Mouse (Mus musculus) lung, postnatal 0 days (tissue): ENCODE results near the gene Brd3os. TPM values are rescaled to one million over a fixed set of nuclear protein-coding genes. Genes with fewer than 3 reads are reported as not detected.

ENCODE experiments used
- ATAC-seq: fragments of 200-750 bp; cut with Nextera tagmentation; 2 replicates; pipeline ENCODE4 v1.8.0; 2017; ENCODE audit warnings: moderate library complexity
- DNase-seq: peaks from one replicate; pipeline ENCODE4 v3.0.0-alpha.2; 2016; ENCODE audit warnings: low spot score
- H3K27ac ChIP-seq: fragments of 300-500 bp; sonication (generic); 2 replicates; pipeline ENCODE4 v1.5.1; 2014; ENCODE audit warnings: antibody characterized with exemption, mild to moderate bottlenecking, low read length, mixed read lengths
- H3K27me3 ChIP-seq: fragments of 300-500 bp; sonication (generic); replicated peaks from 2 replicates; pipeline ENCODE4 v1.6.1; 2014; ENCODE audit warnings: low read length, mixed read lengths; ENCODE audit not compliant: insufficient read depth
- H3K36me3 ChIP-seq: fragments of 300-500 bp; sonication (generic); 2 replicates; pipeline ENCODE4 v1.6.1; 2014; ENCODE audit warnings: low read length, mixed read lengths; ENCODE audit not compliant: insufficient read depth
- H3K4me1 ChIP-seq: fragments of 300-500 bp; sonication (generic); 2 replicates; pipeline ENCODE4 v1.6.1; 2014; ENCODE audit warnings: antibody characterized with exemption, low read depth, low read length, mixed read lengths; ENCODE audit not compliant: insufficient read depth
- H3K4me2 ChIP-seq: fragments of 300-500 bp; sonication (generic); replicated peaks from 2 replicates; pipeline ENCODE4 v1.6.1; 2014; ENCODE audit warnings: low read depth, mild to moderate bottlenecking, low read length, moderate library complexity, mixed read lengths
- H3K4me3 ChIP-seq: fragments of 300-500 bp; sonication (generic); 2 replicates; pipeline ENCODE4 v1.5.1; 2014; ENCODE audit warnings: low read depth, low read length
- H3K9ac ChIP-seq: fragments of 300-500 bp; sonication (generic); replicated peaks from 2 replicates; pipeline ENCODE4 v1.6.1; 2014; ENCODE audit warnings: low read depth, mild to moderate bottlenecking
- H3K9me3 ChIP-seq: fragments of 300-500 bp; sonication (generic); 2 replicates; pipeline ENCODE4 v1.6.1; 2016; ENCODE audit warnings: low read length, mixed read lengths
- CTCF ChIP-seq: IDR thresholded peaks from 2 replicates; pipeline ENCODE4 v1.5.1; 2016; ENCODE audit warnings: antibody characterized with exemption, mild to moderate bottlenecking
- EP300 ChIP-seq: IDR thresholded peaks from 2 replicates; pipeline ENCODE4 v1.6.1; 2016; ENCODE audit warnings: antibody characterized with exemption, mild to moderate bottlenecking, control low read depth
- WGBS: fragments of 180-500 bp; shearing (Covaris S2); extraction: QIAGEN DNeasy Blood & Tissue Kit; methylation state at CpG from one replicate; pipeline ENCODE4 v1.1.7; 2014; 5-methylcytosine and 5-hydroxymethylcytosine counted together
- polyA plus RNA-seq: library from polyadenylated mRNA; unstranded; fragments of >200 nt; fragmentation: Nextera tagmentation; extraction: Ambion mirVana; gene quantifications from 2 replicates; pipeline ENCODE4 v1.2.1, GENCODE M21; 2015

The Brd3os gene
- polyA plus RNA-seq, 1 experiment from 2014 or later: 3.8 TPM

DNA sequence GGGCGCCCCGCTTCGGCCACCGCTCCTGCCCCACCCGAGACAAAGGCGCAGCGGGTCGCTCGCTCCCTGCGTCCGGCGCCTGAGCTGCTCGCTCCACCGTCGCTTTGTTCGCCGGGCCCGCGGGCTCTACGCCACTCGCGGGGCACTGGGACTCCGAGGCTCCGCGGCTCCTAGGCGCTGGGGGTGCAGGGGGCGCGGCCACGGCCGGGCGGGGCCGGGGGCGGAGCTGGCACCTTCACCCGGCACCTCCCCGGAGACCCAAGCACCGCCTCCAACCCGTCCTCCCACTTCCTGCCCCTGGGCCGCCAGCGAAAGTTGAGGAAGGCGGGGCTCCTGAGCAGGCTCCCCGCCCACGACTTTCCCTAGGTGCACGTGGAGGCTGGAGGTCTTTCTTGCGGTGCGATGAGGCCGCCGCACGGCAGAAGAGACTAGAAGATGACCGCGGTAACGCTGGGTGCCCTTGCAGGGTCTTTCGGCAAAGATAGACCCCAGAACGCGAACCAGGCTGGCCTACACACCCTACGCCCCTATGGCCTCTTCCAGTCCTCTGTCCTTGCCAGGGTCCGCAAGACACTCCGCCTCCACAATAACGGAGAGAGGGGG is 15.2 kb upstream of the Brd3os start, which contains the start of gene Vav2:
Vav2 (minus strand) TSS at position 179 of the 603 bp plus-strand sequence.
- H3K9ac ChIP-seq: peak within 1 kb of the TSS; percentile 73
- H3K4me3 ChIP-seq: peak within 1 kb of the TSS; percentile 71
- 1% methylated on average over 39 of the region's 58 CpGs for WGBS
- peak within 1 kb of the TSS; percentile 87 for H3K27ac ChIP-seq
- H3K36me3 ChIP-seq: no peaks in the 10 kb centered on the region
- H3K27me3 ChIP-seq: no peaks in the 10 kb centered on the region
- ATAC-seq (peak; percentile 96), DNase-seq (peak; percentile 98)
- TF ChIP-seq CTCF (peak; percentile 18; the same call in 1 of the 2 replicates), EP300 (no peak)
- H3K4me2 ChIP-seq: peak within 1 kb of the TSS; percentile 94
- peaks cover 28% of the 10 kb centered on the region for H3K4me1 ChIP-seq
- no peaks in the 10 kb centered on the region for H3K9me3 ChIP-seq

DNA sequence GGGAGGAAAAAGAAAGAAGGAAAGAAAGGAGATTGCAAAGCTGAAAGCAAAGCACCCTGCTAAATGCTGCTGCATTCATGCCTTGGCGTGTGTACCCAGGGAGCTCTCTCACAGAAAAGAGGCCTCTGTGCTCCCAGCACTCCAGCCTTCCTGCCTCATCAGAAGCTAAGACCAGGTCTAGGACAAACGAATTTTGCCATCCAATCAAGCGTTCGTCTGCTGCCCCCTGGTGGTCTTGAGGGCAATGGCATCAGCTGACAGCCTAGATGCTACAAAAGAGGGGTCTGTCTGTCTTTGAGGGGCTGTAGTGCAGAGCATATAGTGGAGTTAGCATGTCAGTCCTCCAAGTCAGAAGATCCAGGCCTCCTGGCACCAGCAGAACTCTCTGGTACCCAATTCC is 14.1 kb upstream of the Brd3os start:
- 0% methylated on average over 4 of the region's 4 CpGs for WGBS
- Histone ChIP-seq H3K9ac (no peak overlapping the region), H3K27ac (no peak overlapping the region), H3K27me3 (no peaks in the 10 kb centered on the region), H3K4me1 (peaks cover 18% of the 10 kb centered on the region), H3K36me3 (no peaks in the 10 kb centered on the region), H3K4me3 (no peak overlapping the region), H3K9me3 (no peaks in the 10 kb centered on the region), H3K4me2 (no peak overlapping the region)
- TF ChIP-seq EP300: no peak
- peak; percentile 99 for TF ChIP-seq CTCF
- no peak for ATAC-seq
- peak; percentile 89 for DNase-seq

DNA sequence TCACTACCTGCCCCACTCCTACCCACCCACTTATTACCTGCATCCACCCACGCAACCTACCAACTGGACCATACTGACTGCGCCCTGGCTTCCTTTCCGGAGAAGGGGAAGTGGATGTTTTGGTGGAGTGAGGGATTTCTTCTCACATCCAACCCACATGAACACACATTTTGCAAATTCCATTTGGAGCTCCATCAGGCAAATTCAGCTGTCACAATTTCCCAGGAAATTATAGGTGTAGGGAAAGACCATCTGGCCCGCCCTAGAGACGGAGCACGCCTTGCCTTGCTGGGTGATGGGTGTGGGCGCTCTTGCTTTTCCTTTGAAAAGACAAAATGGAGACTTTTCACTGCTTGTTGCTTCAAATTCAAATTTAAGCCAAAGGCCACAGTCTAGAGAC is 11.5 kb upstream of the Brd3os start:
- no peak for DNase-seq
- 85% methylated on average over 7 of the region's 7 CpGs for WGBS
- Histone ChIP-seq H3K4me1 (peaks cover 7% of the 10 kb centered on the region; the same call in 1 of the 2 replicates), H3K27me3 (no peaks in the 10 kb centered on the region), H3K9me3 (no peaks in the 10 kb centered on the region), H3K4me2 (no peak overlapping the region), H3K36me3 (no peaks in the 10 kb centered on the region), H3K4me3 (no peak overlapping the region), H3K9ac (no peak overlapping the region), H3K27ac (no peak overlapping the region)
- TF ChIP-seq EP300: no peak
- TF ChIP-seq CTCF: no peak
- no peak for ATAC-seq

GRCm38 (mm10) chr2:27432599-27432998 is 9.5 kb upstream of the Brd3os start:
- 50% methylated on average over 2 of the region's 2 CpGs for WGBS

DNA sequence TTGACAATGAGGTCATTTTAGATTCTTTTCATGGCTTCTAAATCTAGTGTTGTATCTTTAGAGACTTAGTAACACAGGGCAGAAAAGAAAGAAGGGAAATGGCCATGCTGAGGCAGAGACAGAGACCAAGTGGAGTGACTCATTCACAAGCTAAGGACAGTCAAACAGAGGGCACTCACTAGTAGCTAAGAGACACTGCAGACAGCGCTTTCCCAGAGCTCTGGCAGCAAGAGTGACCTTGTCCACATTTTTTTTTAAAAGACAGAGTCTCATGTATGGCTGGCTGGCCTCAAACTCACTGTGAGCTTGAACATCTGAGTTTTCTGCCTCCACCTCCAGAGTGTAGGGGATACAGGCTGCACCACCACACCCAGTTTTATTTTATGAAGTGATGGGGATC is 4.2 kb upstream of the Brd3os start:
- 48% methylated on average over 1 of the region's 1 CpGs for WGBS
- no peak overlapping the region for H3K4me2 ChIP-seq
- peak; percentile 41 for DNase-seq
- H3K9me3 ChIP-seq: no peaks in the 10 kb centered on the region
- H3K9ac ChIP-seq: no peak overlapping the region
- no peak for ATAC-seq
- H3K4me3 ChIP-seq: no peak overlapping the region
- no peak for TF ChIP-seq EP300
- no peak for TF ChIP-seq CTCF
- no peaks in the 10 kb centered on the region for H3K4me1 ChIP-seq
- H3K27ac ChIP-seq: no peak overlapping the region
- H3K27me3 ChIP-seq: no peaks in the 10 kb centered on the region
- H3K36me3 ChIP-seq: no peaks in the 10 kb centered on the region

More at GRCm38 (mm10) chr2:27432599-27432998, 9.5 kb upstream of the Brd3os start:
- Histone ChIP-seq H3K9ac (no peak overlapping the region), H3K4me2 (no peak overlapping the region), H3K9me3 (no peaks in the 10 kb centered on the region), H3K27me3 (no peaks in the 10 kb centered on the region), H3K36me3 (no peaks in the 10 kb centered on the region), H3K4me1 (peaks cover 6% of the 10 kb centered on the region; the same call in 1 of the 2 replicates), H3K27ac (no peak overlapping the region), H3K4me3 (no peak overlapping the region)
- TF ChIP-seq CTCF (no peak), EP300 (no peak)
- no peak for DNase-seq
- ATAC-seq: no peak

DNA sequence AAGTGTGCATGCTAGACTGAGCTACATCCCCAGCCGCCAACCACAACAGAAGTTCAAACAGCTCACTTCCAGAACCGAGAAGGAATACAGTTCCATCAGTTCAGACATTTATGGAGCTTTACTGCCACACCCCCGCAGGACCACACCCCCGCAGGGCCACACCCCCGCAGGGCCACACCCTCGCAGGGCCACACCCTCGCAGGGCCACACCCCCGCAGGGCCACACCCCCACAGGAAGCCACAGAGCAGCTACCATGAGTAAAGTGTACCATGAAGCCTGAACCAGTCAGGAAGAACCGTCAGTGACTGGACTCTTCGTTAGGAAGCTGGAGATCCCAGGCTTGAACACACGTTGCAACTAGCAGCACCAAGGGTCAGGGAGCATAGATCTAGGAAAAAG is 3.8 kb upstream of the Brd3os start:
- no peak overlapping the region for H3K9ac ChIP-seq
- no peak for TF ChIP-seq EP300
- no peak for TF ChIP-seq CTCF
- no peak for ATAC-seq
- DNase-seq: peak; percentile 35
- H3K4me1 ChIP-seq: no peaks in the 10 kb centered on the region
- H3K36me3 ChIP-seq: no peaks in the 10 kb centered on the region
- H3K9me3 ChIP-seq: no peaks in the 10 kb centered on the region
- H3K27me3 ChIP-seq: no peaks in the 10 kb centered on the region
- H3K4me2 ChIP-seq: no peak overlapping the region
- no peak overlapping the region for H3K4me3 ChIP-seq
- WGBS: 14% methylated on average over 11 of the region's 11 CpGs
- H3K27ac ChIP-seq: no peak overlapping the region
